Comparison of ENCODE assay signal across 8 mouse cellular contexts in the genomic region with DNA sequence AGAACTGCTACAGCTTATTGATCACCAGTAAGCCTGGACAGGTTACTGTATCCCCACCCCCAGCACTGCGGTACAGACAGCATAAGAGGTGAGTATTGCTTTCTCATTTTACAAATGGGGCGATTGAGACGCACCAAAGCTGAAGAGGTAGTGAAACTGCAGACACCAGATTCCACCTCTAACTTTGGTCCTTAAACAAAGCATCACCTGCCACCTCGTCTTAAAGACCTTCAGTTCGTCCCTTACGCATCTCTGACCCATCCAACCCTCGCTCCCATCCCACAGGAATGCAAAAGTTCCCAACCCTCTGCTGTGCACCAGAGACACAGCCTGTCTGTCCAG. TPM values are rescaled to one million over a fixed set of nuclear protein-coding genes. Genes with fewer than 3 reads are reported as not detected.
DNase-seq lines count a peak whose midpoint lies in the region; ATAC-seq and TF ChIP-seq lines count a peak whose summit lies in the region.

No protein-coding gene starts in this region.

- H3K27me3 ChIP-seq in neural tube, embryonic 11.5 days (ENCODE audit: control insufficient read depth, insufficient read depth, low read length) = peaks cover 3% of the 10 kb centered on the region; the same call in 1 of the 2 replicates
- H3K27me3 ChIP-seq in limb, embryonic 14.5 days (ENCODE audit: control insufficient read depth, insufficient read depth, low read length) = peaks cover 4% of the 10 kb centered on the region; the same call in 1 of the 2 replicates
- no peaks in the 10 kb centered on the region for H3K27me3 ChIP-seq in stomach, embryonic 14.5 days (ENCODE audit: control insufficient read depth, insufficient read depth, low read length)

- no peaks in the 10 kb centered on the region for H3K9me3 ChIP-seq in neural tube, embryonic 11.5 days (ENCODE audit: control insufficient read depth, low read length)
- H3K9me3 ChIP-seq in limb, embryonic 14.5 days (ENCODE audit: control insufficient read depth, low read length) = no peaks in the 10 kb centered on the region
- no peaks in the 10 kb centered on the region for H3K9me3 ChIP-seq in stomach, embryonic 14.5 days (ENCODE audit: control insufficient read depth, low read depth, low read length)

- peak overlapping the region; percentile 63 for H3K4me3 ChIP-seq in neural tube, embryonic 11.5 days (ENCODE audit: low read depth, low read length)
- H3K4me3 ChIP-seq in limb, embryonic 14.5 days (replicated peaks; ENCODE audit: low read length) = no peak overlapping the region
- peak overlapping the region; percentile 52 for H3K4me3 ChIP-seq in stomach, embryonic 14.5 days (ENCODE audit: low read depth, low read length)

- H3K4me1 ChIP-seq in neural tube, embryonic 11.5 days (ENCODE audit: control insufficient read depth, insufficient read depth, low read length) = peaks cover 2% of the 10 kb centered on the region; the same call in 1 of the 2 replicates
- 0 out of 2 replicates have a peak, but pooled peaks cover 3% of the 10 kb centered on the region for H3K4me1 ChIP-seq in limb, embryonic 14.5 days (ENCODE audit: control insufficient read depth, insufficient read depth, low read length)
- H3K4me1 ChIP-seq in stomach, embryonic 14.5 days (ENCODE audit: control insufficient read depth, insufficient read depth, low read length) = 0 out of 2 replicates have a peak, but pooled peaks cover 20% of the 10 kb centered on the region

- peak overlapping the region; percentile 77 for H3K9ac ChIP-seq in neural tube, embryonic 11.5 days (ENCODE audit: low read length)
- no peak overlapping the region for H3K9ac ChIP-seq in limb, embryonic 14.5 days (ENCODE audit: low read depth, low read length, severe bottlenecking)
- H3K9ac ChIP-seq in stomach, embryonic 14.5 days (replicated peaks; ENCODE audit: low read depth, low read length) = no peak overlapping the region

- TF ChIP-seq POLR2A in limb, embryonic 14.5 days (IDR thresholded peaks at IDR 0.05; ENCODE audit: borderline replicate concordance, extremely low read depth, insufficient read depth, insufficient read length) = no peak

- peak; percentile 39 for DNase-seq in CD4-positive, CD25-positive, alpha-beta regulatory T cell, adult 2 months (ENCODE audit: low read depth, low spot score)
- no peak for DNase-seq in neural tube, embryonic 11.5 days (ENCODE audit: low spot score)
- no peak for DNase-seq in neural tube, embryonic 10.5 days (ENCODE audit: extremely low spot score, low spot score)
- no peak for DNase-seq in limb, embryonic 14.5 days (ENCODE audit: low spot score)
- DNase-seq in layer of hippocampus, adult 9-10 months (ENCODE audit: low spot score) = no peak
- DNase-seq in spleen, postnatal 4 days (ENCODE audit: low spot score in 2 of 2) = no peak

- no peaks in the 10 kb centered on the region for H3K36me3 ChIP-seq in neural tube, embryonic 11.5 days (ENCODE audit: control insufficient read depth, insufficient read depth, low read length)
- H3K36me3 ChIP-seq in limb, embryonic 14.5 days (ENCODE audit: control insufficient read depth, insufficient read depth, low read length) = no peaks in the 10 kb centered on the region
- no peaks in the 10 kb centered on the region for H3K36me3 ChIP-seq in stomach, embryonic 14.5 days (ENCODE audit: control insufficient read depth, insufficient read depth, low read length)

- ATAC-seq in CD4-positive, CD25-positive, alpha-beta regulatory T cell, adult 4 months = no peak
- no peak; the same call in 1 of the 2 replicates for ATAC-seq in neural tube, embryonic 11.5 days (ENCODE audit: insufficient read depth, low FRiP score, low TSS enrichment)
- no peak for ATAC-seq in limb, embryonic 14.5 days (ENCODE audit: low FRiP score, low read depth)
- 0 out of 2 replicates have a peak, but pooled peaks have one; percentile 1 for ATAC-seq in stomach, embryonic 14.5 days (ENCODE audit: insufficient number of reproducible peaks, insufficient read depth, low FRiP score, low read depth)

- no peak overlapping the region for H3K27ac ChIP-seq in neural tube, embryonic 11.5 days (ENCODE audit: low read depth, low read length)
- no peak overlapping the region for H3K27ac ChIP-seq in limb, embryonic 14.5 days (replicated peaks; ENCODE audit: low read depth, low read length)
- H3K27ac ChIP-seq in stomach, embryonic 14.5 days (ENCODE audit: low read length) = no peak overlapping the region

- 46% methylated on average over 7 of the region's 7 CpGs for WGBS in neural tube, embryonic 11.5 days
- WGBS in limb, embryonic 14.5 days = 40% methylated on average over 7 of the region's 7 CpGs
- WGBS in stomach, embryonic 14.5 days = 47% methylated on average over 7 of the region's 7 CpGs

- H3K4me2 ChIP-seq in neural tube, embryonic 11.5 days (ENCODE audit: low read depth) = peak overlapping the region; percentile 92
- H3K4me2 ChIP-seq in limb, embryonic 14.5 days (replicated peaks; ENCODE audit: low read depth, low read length, severe bottlenecking) = 0 out of 2 replicates have a peak overlapping the region, but pooled peaks have one; percentile 94
- peak overlapping the region; percentile 77 for H3K4me2 ChIP-seq in stomach, embryonic 14.5 days (replicated peaks; ENCODE audit: low read depth, low read length)

RNA-seq across cellular contexts. Expression of a gene that starts 1.6 kb away (rescaled TPM):
- 10 to 100 TPM; 13.8 to 21.7 TPM for polyA plus RNA-seq in CD4-positive, CD25-positive, alpha-beta regulatory T cell, adult 4 months (2017; shearing (Covaris generic))
- 18.4 and 21.5 TPM in 2 replicates for polyA plus RNA-seq in neural tube, embryonic 11.5 days (2014; fragmentation: Nextera tagmentation; extraction: Ambion mirVana)
- polyA plus RNA-seq in limb, embryonic 14.5 days (2012; rRNA removed) = 5.5 and 7.4 TPM in 2 replicates
- polyA plus RNA-seq in limb, embryonic 14.5 days (2014; fragmentation: Nextera tagmentation; extraction: Ambion mirVana) = 4.0 and 5.6 TPM in 2 replicates
- polyA plus RNA-seq in stomach, embryonic 14.5 days (2014; fragmentation: Nextera tagmentation; extraction: Ambion mirVana) = 28.7 and 29.1 TPM in 2 replicates

RNA-seq across cellular contexts. Expression of a gene that starts 22.5 kb away (rescaled TPM):
- not detected for polyA plus RNA-seq in CD4-positive, CD25-positive, alpha-beta regulatory T cell, adult 4 months (2017; shearing (Covaris generic))
- polyA plus RNA-seq in neural tube, embryonic 11.5 days (2014; fragmentation: Nextera tagmentation; extraction: Ambion mirVana) = 0.91 and 0.99 TPM in 2 replicates
- 0.01 and 0.03 TPM in 2 replicates for polyA plus RNA-seq in limb, embryonic 14.5 days (2012; rRNA removed)
- polyA plus RNA-seq in limb, embryonic 14.5 days (2014; fragmentation: Nextera tagmentation; extraction: Ambion mirVana) = not detected in 2 replicates
- not detected in 2 replicates for polyA plus RNA-seq in stomach, embryonic 14.5 days (2014; fragmentation: Nextera tagmentation; extraction: Ambion mirVana)

RNA-seq across cellular contexts. Expression of a gene that starts 58.3 kb away (rescaled TPM):
- polyA plus RNA-seq in CD4-positive, CD25-positive, alpha-beta regulatory T cell, adult 4 months (2017; shearing (Covaris generic)) = 10 to 100 TPM; 13.0 to 16.6 TPM
- polyA plus RNA-seq in neural tube, embryonic 11.5 days (2014; fragmentation: Nextera tagmentation; extraction: Ambion mirVana) = 39.9 and 41.2 TPM in 2 replicates
- polyA plus RNA-seq in limb, embryonic 14.5 days (2012; rRNA removed) = 39.2 and 39.5 TPM in 2 replicates
- 30.9 and 31.6 TPM in 2 replicates for polyA plus RNA-seq in limb, embryonic 14.5 days (2014; fragmentation: Nextera tagmentation; extraction: Ambion mirVana)
- 37.5 and 40.2 TPM in 2 replicates for polyA plus RNA-seq in stomach, embryonic 14.5 days (2014; fragmentation: Nextera tagmentation; extraction: Ambion mirVana)
